Mouse (Mus musculus) stomach, embryonic 16.5 days (tissue): ENCODE measurements around the gene Slc17a5. TPM values are rescaled to one million over a fixed set of nuclear protein-coding genes. Genes with fewer than 3 reads are reported as not detected.

Source experiments
- ATAC-seq: fragments of 200-750 bp; cut with Nextera tagmentation; 2 replicates; pipeline ENCODE4 v1.8.0; 2017; ENCODE audit warnings: moderate number of reproducible peaks, moderate TSS enrichment; ENCODE audit not compliant: insufficient read depth, low FRiP score
- H3K27ac ChIP-seq: fragments of 300-500 bp; sonication (generic); 2 replicates; pipeline ENCODE4 v1.5.1; 2014; ENCODE audit warnings: low read length
- H3K27me3 ChIP-seq: fragments of 300-500 bp; sonication (generic); 2 replicates; pipeline ENCODE4 v1.6.1; 2014; ENCODE audit warnings: low read length, control low read depth, mixed read lengths; ENCODE audit not compliant: control insufficient read depth, insufficient read depth
- H3K36me3 ChIP-seq: fragments of 300-500 bp; sonication (generic); 2 replicates; pipeline ENCODE4 v1.6.1; 2014; ENCODE audit warnings: low read length; ENCODE audit not compliant: control insufficient read depth, insufficient read depth
- H3K4me1 ChIP-seq: fragments of 300-500 bp; sonication (generic); 2 replicates; pipeline ENCODE4 v1.6.1; 2014; ENCODE audit warnings: low read length, control low read depth, mixed read lengths; ENCODE audit not compliant: control insufficient read depth, insufficient read depth
- H3K4me2 ChIP-seq: fragments of 300-500 bp; sonication (generic); 2 replicates; pipeline ENCODE4 v1.6.1; 2014; ENCODE audit warnings: low read depth, low read length, mixed read lengths
- H3K4me3 ChIP-seq: fragments of 300-500 bp; sonication (generic); replicated peaks from 2 replicates; pipeline ENCODE4 v1.5.1; 2014; ENCODE audit warnings: mild to moderate bottlenecking, low read length
- H3K9ac ChIP-seq: fragments of 300-500 bp; sonication (generic); 2 replicates; pipeline ENCODE4 v1.6.1; 2014; ENCODE audit warnings: low read length
- H3K9me3 ChIP-seq: fragments of 300-500 bp; sonication (generic); replicated peaks from 2 replicates; pipeline ENCODE4 v1.6.1; 2016; ENCODE audit warnings: low read length, control low read depth; ENCODE audit not compliant: control insufficient read depth
- WGBS: fragments of 180-500 bp; shearing (Covaris S2); extraction: QIAGEN DNeasy Blood & Tissue Kit; methylation state at CpG from one replicate; pipeline ENCODE4 v1.1.7; 2014; 5-methylcytosine and 5-hydroxymethylcytosine counted together
- polyA plus RNA-seq: library from polyadenylated mRNA; unstranded; fragments of >200 nt; fragmentation: Nextera tagmentation; extraction: Ambion mirVana; gene quantifications from 2 replicates; pipeline ENCODE4 v1.2.1, GENCODE M21; 2015

Slc17a5 gene
- polyA plus RNA-seq, 1 experiment from 2014 or later: 21.4 TPM

GRCm38 (mm10) chr9:78546944-78547343, 40.9 kb downstream of the Slc17a5 start:
- Histone ChIP-seq H3K9me3 (no peaks in the 10 kb centered on the region), H3K9ac (no peak overlapping the region), H3K4me2 (no peak overlapping the region), H3K27ac (no peak overlapping the region), H3K4me1 (no peaks in the 10 kb centered on the region), H3K36me3 (no peaks in the 10 kb centered on the region), H3K27me3 (no peaks in the 10 kb centered on the region), H3K4me3 (no peak overlapping the region)
- 58% methylated on average over 7 of the region's 7 CpGs for WGBS
- ATAC-seq: no peak

- Histone ChIP-seq H3K4me3 (no peak overlapping the region), H3K9ac (no peak overlapping the region), H3K9me3 (no peaks in the 10 kb centered on the region), H3K36me3 (no peaks in the 10 kb centered on the region), H3K4me1 (no peaks in the 10 kb centered on the region), H3K27me3 (no peaks in the 10 kb centered on the region), H3K4me2 (no peak overlapping the region), H3K27ac (no peak overlapping the region)
- 94% methylated on average over 13 of the region's 14 CpGs for WGBS
- ATAC-seq: no peak
Observed at GRCm38 (mm10) chr9:78541758-78542157, 46.1 kb downstream of the Slc17a5 start.

- no peaks in the 10 kb centered on the region for H3K4me1 ChIP-seq
- no peak overlapping the region for H3K4me3 ChIP-seq
Observed at GRCm38 (mm10) chr9:78538421-78538820, 49.4 kb downstream of the Slc17a5 start.

GRCm38 (mm10) chr9:78537154-78537873, 50.5 kb downstream of the Slc17a5 start:
- no peak overlapping the region for H3K9ac ChIP-seq
- H3K4me3 ChIP-seq: no peak overlapping the region
- ATAC-seq: no peak

More at GRCm38 (mm10) chr9:78538421-78538820, 49.4 kb downstream of the Slc17a5 start:
- Histone ChIP-seq H3K9ac (no peak overlapping the region), H3K36me3 (no peaks in the 10 kb centered on the region), H3K27ac (no peak overlapping the region), H3K4me2 (no peak overlapping the region), H3K9me3 (no peaks in the 10 kb centered on the region), H3K27me3 (no peaks in the 10 kb centered on the region)
- 45% methylated on average over 6 of the region's 6 CpGs for WGBS
- ATAC-seq: no peak

GRCm38 (mm10) chr9:78534606-78535005, 53.2 kb downstream of the Slc17a5 start:
- ATAC-seq: no peak
- Histone ChIP-seq H3K36me3 (no peaks in the 10 kb centered on the region), H3K27me3 (no peaks in the 10 kb centered on the region), H3K4me3 (no peak overlapping the region), H3K9ac (no peak overlapping the region), H3K4me2 (no peak overlapping the region), H3K27ac (no peak overlapping the region), H3K9me3 (no peaks in the 10 kb centered on the region), H3K4me1 (peaks cover 5% of the 10 kb centered on the region; the same call in 1 of the 2 replicates)
- 64% methylated on average over 7 of the region's 7 CpGs for WGBS

More at GRCm38 (mm10) chr9:78537154-78537873, 50.5 kb downstream of the Slc17a5 start:
- H3K4me1 ChIP-seq: no peaks in the 10 kb centered on the region
- H3K9me3 ChIP-seq: no peaks in the 10 kb centered on the region
- no peak overlapping the region for H3K4me2 ChIP-seq
- H3K27ac ChIP-seq: no peak overlapping the region
- 90% methylated on average over 9 of the region's 9 CpGs for WGBS
- no peaks in the 10 kb centered on the region for H3K27me3 ChIP-seq
- H3K36me3 ChIP-seq: no peaks in the 10 kb centered on the region

GRCm38 (mm10) chr9:78533296-78533935, 54.4 kb downstream of the Slc17a5 start:
- ATAC-seq: 0 out of 2 replicates have a peak, but pooled peaks have one; percentile 26
- Histone ChIP-seq H3K4me3 (no peak overlapping the region), H3K27ac (peak overlapping the region; percentile 37; the same call in 1 of the 2 replicates), H3K4me2 (no peak overlapping the region), H3K9me3 (no peaks in the 10 kb centered on the region), H3K36me3 (no peaks in the 10 kb centered on the region), H3K9ac (no peak overlapping the region), H3K27me3 (no peaks in the 10 kb centered on the region), H3K4me1 (peaks cover 5% of the 10 kb centered on the region; the same call in 1 of the 2 replicates)
- 76% methylated on average over 18 of the region's 18 CpGs for WGBS

- 48% methylated on average over 9 of the region's 9 CpGs for whole genome bisulfite sequencing
Observed at GRCm38 (mm10) chr9:78532341-78532819, 55.5 kb downstream of the Slc17a5 start.

GRCm38 (mm10) chr9:78531816-78532215, 56.0 kb downstream of the Slc17a5 start:
- Histone ChIP-seq H3K4me2 (no peak overlapping the region), H3K4me1 (peaks cover 9% of the 10 kb centered on the region), H3K36me3 (no peaks in the 10 kb centered on the region), H3K9me3 (no peaks in the 10 kb centered on the region), H3K27ac (peak overlapping the region; percentile 63), H3K9ac (no peak overlapping the region), H3K4me3 (no peak overlapping the region), H3K27me3 (no peaks in the 10 kb centered on the region)
- WGBS: 31% methylated on average over 5 of the region's 5 CpGs
- ATAC-seq: no peak

More at GRCm38 (mm10) chr9:78532341-78532819, 55.5 kb downstream of the Slc17a5 start:
- Histone ChIP-seq H3K27ac (peak overlapping the region; percentile 63), H3K4me2 (no peak overlapping the region), H3K4me3 (no peak overlapping the region), H3K4me1 (peaks cover 9% of the 10 kb centered on the region), H3K9me3 (no peaks in the 10 kb centered on the region), H3K36me3 (no peaks in the 10 kb centered on the region), H3K27me3 (no peaks in the 10 kb centered on the region), H3K9ac (no peak overlapping the region)
- ATAC-seq: peak; percentile 79

GRCm38 (mm10) chr9:78527767-78528381, 60.0 kb downstream of the Slc17a5 start:
- Histone ChIP-seq H3K36me3 (no peaks in the 10 kb centered on the region), H3K9me3 (no peaks in the 10 kb centered on the region), H3K27me3 (no peaks in the 10 kb centered on the region), H3K4me2 (peak overlapping the region; percentile 79), H3K4me3 (peak overlapping the region; percentile 60), H3K4me1 (peaks cover 9% of the 10 kb centered on the region), H3K9ac (peak overlapping the region; percentile 64), H3K27ac (peak overlapping the region; percentile 93)
- 4% methylated on average over 16 of the region's 16 CpGs for WGBS
- ATAC-seq: peak; percentile 48; the same call in 1 of the 2 replicates
